Mouse (Mus musculus): ENCODE measurements around the gene Myrf.

Gene Myrf

DNA sequence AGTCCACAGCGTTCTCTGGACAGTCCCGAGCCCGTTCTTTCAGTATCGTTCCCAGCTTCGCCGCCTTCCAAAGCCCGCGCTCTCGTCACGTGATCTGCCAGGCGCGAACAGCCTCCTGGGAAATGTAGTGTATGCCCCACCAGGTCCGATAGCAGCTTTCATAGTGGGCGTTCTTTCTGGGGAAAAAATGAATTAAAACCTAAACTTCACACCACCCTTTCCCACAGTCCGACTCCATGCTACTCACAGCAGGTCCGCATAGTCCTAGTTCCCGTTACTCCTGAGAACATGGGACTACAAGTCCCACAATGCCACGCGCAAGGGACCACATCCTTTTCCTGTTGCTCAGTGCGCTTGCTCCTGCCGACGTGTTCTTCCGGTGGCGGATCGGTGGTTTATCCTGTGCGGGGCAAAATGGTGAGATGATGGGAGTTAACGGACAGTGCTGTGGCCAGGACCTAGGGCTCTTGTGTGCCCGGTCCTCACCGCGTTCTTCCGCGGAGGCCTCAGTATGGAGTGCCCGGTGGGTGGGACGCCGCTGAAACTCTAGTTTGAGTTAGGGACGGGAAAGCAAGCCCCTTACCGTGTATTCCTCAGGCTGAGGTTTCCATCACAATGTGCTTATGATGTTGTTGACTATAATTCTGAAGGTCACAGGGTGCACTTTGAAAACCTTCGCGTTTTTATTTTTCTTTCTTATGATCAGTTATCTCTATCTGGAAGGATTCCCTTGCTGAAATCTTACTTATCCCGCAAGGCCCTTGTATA lies 36.5 kb downstream of the Myrf start, which contains the start of the genes Tmem258 and Fen1:
Tmem258 (plus strand) TSS at position 167 of the 768 bp plus-strand sequence.
Fen1 (minus strand) TSS at position 322 of the 768 bp plus-strand sequence.
- DNase-seq = peak; percentile 96

DNA sequence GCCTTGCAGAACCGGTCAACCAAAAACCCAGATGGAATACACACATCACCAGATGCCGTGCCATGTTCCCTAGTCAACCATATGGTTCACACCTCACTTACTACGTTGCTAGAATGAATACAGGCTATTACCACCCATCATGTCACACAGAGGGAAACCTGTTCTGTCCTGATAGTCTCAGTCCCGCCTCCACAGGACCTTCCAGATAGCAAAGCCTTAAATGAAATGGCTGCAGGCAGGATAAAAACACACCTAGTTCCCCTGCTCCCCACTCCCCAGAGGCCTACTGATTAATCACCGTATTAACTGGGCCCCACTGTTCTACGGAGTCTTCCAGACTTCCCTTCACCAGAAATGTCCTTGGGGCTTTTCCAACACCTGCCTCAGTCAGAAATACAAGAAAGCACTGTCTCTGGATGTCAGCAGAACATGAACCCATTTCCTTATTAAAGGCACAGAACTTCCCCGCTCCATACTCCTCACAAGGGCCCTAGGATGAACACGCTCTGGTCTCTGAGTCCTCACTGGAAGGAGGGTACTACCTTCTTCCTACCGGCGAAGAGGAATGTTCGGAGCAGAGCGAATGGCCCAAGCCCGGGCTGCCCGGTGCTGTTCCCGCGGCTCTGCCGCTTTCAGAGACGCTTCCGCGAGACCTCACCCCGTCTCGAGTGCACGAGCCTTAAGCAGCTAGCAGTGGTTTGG lies 37.3 kb downstream of the Myrf start:
- DNase-seq = no peak

DNA sequence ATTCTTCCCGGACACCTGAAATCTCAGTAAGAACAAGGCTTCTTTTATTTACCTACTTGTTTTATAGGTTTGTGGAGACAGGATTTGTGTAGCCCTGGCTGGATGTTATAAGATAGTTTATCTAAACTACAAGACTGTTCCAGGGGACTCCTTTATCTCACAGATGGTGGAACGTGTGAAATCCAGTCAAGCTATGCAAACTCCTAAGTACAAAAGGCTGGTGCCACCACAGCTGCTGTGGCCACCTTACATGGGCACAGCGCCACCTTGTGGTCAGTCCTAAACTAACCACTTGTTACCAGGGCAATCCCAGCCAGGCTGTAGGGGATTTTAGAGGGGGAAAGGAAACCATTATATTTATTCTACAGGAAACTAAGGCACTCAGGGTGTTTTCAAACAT lies 41.8 kb downstream of the Myrf start:
- peak; percentile 81 for DNase-seq

DNA sequence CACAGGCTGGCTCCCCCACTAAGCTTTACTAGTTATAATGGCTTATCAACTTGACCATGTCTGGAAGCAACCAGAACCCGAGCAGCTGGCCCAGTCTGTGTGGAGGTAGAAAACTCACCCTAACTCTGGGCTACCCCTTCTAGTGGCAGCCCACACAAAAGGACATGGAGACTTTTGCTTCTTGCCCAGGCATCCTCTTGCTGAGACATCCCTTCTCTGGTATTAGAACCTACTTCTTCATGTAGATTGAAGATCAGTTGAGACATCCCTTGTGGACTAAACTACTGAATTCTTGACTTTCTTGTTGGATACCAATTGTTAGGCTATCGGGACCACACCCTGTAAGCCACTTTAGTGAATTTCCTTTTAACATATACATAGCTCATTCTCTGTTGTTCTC lies 42.3 kb downstream of the Myrf start:
- no peak for DNase-seq

DNA sequence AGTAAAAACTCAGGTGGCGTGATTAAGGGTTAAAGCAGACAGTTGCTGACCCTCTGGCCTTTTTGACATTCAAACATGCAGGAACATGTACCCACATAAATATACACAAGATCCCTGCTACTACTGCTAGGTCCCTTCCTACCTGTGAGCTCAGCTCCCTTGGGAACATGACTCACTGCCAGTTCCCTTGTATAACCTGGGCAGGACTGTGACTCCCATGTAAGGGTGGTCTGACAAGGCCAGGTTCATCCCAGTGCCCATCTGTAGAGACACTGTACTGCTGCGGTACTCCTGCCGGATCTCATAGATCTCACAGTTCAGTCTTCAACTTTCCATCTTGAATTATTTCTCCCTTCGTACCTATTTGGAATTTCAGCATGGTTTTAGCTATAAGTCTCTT lies 43.4 kb downstream of the Myrf start:
- no peak for DNase-seq

DNA sequence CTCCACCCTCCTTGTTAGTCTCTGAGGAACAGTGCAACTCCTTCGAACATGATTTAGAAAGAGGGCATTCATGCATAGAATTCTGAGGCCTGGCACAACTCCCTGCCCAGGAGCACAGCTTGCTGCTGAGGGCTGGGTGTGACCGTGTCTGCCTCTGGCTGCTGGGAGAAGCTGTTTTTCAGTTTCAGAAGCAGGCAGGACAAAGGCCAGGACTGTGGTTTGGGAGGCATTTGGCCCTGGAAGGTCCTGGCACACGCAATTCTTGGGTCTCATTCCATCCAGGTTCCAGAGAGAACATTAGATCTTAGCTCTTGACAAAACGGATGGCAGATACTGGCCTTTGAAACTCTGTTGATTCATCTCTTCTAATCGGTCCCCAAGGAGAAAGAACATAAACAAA lies 45.3 kb downstream of the Myrf start:
- DNase-seq = peak; percentile 67

DNA sequence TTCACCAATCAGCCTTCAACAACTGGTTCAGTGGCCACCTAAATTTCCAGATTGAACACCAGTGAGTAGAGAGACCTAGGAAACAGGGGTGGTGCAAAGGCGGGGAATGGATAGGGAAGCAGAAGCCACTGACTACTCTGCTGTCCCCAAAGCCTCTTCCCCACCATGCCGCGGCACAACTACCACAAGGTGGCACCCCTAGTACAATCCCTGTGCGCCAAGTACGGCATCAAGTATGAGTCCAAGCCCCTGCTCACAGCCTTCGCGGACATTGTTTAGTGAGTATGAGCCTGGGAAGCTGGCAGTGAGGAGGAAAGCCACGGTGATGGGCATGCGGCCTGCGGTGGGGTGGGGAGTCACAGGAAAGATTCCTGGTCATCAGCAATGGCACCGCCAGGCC lies 46.2 kb downstream of the Myrf start:
- DNase-seq = no peak

DNA sequence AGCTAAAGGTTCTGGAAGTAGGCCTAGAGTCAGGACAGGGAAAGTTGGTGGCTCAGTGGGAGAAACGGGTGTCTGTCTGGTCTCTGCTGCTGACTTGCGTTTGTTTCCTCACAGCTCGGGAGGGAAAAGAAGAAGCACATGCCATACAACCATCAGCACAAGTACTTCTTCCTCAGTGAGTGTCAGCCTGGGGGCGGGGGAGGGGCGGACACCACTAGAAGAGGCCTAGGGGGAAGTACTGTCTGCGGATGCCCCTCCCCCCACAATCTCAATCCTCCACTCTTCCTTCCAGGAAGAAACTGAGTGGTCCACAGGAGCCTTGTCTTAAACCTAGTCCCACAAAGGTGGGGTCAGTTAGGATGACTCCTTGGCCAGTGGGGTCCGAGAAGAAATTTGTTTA lies 49.2 kb downstream of the Myrf start:
- DNase-seq = no peak

DNA sequence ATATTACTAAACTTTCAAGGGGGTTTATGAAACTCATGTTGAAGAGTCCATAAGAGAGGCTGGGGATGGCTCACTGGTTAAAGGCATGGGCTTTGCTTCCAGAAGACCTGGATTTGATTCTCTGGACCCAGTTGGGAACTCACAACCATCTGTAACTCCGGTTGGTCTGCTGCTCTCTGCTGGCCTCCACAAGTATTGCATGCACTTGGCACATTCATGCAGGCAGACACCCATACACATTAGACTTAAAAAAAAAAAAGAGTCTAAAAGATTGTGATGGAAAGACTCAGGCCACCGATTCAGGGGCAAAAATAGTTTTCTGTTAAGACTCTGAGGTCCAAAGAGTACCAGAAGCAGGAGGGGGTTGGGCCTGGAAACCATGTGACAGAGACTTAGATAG lies 49.8 kb downstream of the Myrf start:
- peak; percentile 82 for DNase-seq

DNA sequence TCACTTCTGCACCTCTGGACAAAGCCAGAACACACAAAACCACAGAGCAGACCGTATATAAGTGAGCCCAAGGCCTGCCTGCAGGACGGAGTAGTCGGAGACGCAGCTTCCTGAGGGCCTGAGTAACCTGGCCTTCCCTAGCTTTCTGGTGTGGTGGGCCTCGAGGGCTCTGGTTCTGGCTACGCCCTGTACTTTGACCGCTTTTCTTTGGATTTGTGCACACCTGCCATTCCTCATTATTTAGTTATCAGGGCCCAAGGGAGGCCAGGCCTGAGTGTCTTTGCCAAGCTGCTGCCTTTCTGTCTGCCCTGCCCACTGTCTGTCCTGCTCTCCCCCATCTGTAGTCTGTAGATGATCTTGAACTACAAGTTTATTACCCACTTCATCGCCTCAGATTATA lies 50.6 kb downstream of the Myrf start:
- no peak for DNase-seq

DNA sequence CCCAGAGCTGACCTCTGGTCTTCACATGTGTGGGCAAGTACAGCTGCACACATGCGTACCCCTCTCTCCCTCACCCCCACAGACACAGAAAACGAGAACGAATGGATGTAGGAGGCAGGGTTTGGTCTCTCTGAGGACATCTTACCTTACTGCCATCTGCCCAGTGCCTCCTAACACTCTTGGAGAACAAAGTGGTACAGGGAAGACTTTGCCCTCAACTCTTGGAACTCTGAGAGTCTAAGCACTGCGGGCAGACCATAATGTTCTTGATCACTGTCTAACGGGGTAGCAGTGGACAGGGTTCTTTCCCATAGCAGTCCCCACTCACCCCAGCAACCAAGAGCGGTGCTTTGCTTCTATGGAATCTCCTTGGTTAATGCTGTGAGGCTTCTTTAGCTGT lies 51.5 kb downstream of the Myrf start:
- DNase-seq = no peak

DNA sequence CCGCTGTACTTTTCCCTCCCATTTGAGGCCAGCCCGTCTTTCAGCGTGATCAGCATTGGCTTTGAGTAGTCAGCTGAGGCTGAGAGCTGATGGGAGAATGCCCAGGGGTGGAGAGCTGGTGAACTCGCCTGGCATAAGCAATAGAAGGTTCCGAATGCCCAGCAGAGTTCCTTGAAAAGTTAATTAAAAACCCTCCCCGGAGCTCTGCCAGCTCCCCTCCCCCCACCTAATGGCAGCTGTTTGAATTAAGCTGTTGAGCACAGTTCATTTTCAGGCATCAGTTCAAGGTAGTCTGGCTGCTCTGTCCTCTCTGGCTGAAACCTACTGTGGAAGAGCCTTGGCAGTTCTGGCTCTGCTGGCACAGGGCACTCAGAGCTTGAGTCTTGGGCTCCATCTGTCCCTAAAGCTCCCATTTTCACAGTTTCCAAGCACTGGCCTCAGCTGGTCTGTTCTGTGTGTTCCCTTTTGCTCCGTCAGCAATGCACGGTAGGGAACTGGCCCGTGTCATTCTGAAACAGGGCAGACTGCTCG lies 52.2 kb downstream of the Myrf start:
- DNase-seq = peak; percentile 91

DNA sequence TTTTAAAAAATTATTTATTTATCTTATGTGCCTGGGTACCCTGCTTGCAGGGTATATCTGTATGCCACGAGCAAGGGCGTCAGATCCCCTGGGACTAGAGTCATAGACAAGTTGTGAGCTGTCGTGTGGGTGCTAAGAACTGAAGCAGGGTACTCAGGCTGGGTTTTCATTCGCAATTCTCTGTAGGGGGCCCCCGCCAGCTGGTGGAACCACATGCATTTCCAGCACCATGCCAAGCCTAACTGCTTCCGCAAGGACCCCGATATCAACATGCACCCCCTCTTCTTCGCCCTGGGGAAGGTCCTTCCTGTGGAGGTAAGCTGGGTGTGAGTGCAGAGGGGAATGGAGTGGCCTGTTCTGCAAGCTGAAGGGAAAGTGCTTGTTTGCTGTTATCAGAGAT lies 54.0 kb downstream of the Myrf start:
- DNase-seq = no peak

DNA sequence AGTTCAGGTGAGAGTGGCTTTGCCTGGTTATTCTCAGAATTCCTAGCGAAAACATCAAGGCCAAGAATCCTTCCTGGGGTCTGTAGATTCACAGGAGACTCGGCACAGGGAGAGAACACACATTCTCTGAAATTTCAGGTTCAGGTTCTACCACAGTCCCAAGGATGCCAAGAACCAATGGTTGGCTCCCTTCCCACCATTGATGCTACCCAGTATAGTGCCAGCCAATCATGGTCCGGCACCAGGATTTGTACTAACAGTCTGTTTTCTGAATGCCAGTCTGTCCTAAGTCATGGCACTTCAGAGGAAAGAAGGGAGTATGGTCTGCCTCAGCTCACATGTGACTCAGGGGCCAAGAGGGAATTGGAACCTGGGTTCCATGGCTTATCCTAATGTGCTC lies 54.7 kb downstream of the Myrf start:
- no peak for DNase-seq

DNA sequence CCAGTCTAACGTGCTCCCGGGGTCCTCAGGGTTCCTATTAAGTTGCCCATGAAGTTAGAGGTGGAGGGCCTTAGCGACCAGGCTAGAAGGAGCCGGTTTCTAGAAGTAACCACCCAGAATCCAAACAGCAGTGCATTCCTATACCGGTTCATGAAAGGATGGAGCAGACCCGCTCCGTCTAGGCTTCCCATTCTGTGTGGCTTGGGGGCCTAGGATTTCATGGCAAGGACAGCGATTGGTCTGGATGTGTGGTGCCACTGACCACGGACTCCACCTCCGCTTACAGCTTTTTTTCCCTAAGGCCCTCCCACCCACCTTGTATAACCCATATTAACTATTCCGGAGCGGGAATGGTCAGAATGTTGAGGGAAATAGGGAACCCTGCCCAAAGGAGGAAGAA lies 56.5 kb downstream of the Myrf start:
- no peak for DNase-seq

DNA sequence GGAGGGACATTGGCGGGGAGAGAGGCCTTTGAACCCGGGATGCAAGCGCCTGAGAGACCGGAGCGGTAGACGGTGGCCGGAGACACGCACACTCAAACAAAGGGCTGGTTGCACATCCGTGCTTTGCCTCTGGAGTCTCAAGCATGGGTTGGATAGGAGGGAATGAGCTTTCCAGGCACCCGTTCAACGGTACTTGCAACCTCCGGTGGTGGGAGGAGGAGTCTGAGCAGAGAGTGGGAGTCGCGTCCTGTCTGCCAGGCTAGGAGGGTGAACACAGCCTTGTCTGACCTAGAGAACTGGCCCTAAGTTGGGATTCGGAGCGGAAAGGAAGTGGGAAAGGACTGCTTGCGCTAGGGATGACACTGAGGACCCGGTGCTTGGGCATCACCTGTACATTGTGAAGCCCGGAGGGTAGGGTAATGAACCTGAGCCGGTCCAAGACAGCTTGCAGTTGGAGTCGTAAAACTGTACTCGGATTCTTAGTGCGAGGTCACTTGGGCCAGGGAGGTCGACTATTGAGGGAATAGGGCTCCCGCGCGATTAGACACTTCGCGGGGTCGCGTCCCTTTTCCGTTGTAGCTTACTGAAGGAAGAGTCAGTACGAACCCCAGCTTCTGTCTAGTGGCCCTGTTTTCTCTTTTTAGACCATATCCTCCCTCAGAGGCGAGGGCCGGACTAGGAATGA lies 57.1 kb downstream of the Myrf start:
- peak; percentile 75 for DNase-seq

DNA sequence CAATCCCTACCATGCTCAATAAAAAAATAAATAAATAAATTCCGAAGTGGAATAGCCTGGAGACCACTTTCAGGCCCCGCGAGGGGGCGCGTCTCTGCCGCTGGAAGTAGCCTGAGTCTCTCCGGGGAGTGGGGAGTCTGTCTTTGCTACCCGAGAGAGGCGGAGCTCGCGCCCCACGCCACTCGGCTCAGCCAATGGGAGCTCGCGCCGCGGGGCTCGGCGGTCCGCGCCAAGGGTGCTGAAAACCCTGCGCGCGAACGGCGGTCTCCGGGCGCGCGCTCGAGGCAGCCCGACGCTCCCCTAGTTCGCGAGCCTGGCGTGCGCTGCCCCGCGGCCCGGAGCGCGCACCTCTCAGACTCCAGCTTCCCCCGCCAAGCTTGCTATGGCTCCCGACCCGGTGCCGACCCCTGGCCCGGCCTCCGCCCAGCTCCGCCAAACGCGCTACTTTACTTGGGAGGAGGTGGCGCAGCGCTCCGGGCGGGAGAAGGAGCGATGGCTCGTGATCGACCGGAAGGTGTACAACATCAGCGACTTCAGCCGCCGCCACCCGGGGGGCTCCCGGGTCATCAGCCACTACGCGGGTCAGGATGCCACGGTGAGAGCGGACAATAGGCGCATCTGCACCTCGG lies 57.8 kb downstream of the Myrf start, which contains the start of gene Fads1:
Fads1 (plus strand) TSS at position 219 of the 629 bp plus-strand sequence.
- DNase-seq = peak; percentile 92

DNA sequence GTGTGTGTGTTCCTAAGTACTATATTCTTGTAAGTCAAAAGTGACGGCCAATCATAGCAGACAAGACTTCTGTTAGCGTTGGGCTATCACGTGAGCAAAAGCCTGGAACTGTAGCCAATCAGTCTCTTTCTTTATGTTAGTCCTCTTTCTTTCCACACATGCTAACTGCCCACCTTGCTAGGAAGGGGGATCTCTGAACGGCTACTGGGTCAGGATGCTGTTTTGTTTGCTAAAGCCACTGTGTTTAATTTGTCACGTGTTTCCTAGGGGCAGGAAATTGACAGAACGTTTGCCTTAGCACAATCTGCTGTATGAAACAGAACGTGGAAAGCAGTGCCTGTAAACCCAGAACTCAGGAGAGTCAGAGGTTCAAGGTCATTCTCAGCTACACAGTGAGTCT lies 58.4 kb downstream of the Myrf start:
- DNase-seq = no peak

DNA sequence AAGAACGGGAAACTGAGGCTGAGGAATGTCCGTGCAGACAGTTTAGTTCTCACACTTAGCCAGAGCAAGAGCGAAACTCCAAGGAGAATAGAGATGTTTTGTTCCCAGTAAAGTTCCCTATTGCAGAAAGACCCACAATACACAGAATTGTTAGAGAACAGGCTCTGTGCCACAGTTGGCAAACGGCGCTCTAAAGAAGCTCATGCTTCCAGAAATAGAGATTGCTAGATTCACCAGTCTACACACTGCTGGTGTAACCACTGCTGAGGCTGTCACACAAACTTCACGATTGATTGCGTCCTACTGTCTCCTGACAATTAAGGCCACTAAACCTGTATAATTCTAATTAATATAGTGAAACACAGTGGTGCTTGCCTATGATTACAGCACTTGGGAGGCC lies 59.3 kb downstream of the Myrf start:
- DNase-seq = no peak

DNA sequence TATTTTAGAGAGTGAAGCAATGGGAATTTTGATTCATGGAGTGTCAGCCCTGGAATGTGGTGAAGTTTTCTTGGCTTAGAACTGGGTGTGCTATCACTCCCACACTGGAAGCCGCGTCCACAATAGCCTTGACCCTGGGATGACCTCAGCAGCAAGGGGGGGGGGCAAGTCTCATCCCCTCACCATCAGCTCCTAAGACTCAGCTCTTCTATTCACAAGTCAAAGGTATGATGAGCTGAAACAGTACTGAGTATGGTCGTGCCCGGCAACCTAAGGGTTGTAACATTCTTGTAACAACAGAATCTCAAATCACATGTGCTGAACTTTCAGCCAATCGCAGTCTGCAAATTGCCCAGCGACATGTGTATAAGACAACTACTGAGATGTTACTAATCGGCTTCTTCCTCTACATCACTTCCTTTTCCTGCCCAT lies 63.6 kb downstream of the Myrf start:
- no peak for DNase-seq

DNA sequence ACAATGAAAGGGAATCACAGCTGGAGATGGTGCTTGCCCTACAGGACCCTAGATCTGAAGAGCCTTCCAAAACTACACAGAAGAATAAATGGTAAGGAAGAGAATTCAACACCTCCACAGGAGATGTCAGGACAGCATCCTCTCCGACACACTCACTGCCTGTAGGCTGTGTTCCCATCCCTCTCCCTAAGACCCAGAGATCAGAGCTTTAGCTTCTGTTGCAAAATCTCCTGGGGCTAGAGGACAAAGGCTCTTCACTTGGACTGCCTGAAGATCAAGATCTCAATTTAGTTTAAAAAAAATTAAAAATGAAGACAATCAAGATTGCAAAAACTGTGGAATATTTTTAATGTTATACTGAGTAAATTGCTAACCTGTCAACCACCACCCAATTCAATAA lies 64.1 kb downstream of the Myrf start:
- no peak for DNase-seq

DNA sequence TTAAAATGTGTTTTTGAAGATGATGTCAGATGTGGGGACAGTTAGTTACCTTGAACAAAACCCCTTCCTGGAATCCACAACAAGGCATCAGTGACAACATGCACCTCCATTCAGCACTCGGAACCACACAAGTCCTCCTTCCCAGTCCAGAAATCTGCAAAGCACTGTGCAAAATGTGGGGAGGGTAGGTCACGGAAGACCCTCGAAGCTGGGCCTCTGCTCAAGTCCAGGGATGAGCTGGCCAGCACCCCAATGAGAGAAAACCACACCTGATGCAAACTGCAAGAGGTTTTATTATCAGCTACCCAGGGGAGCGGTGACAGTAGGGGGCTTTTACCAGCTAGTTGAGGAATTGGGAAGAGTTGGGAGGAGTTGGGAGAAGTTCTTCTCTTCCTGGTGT lies 65.6 kb downstream of the Myrf start:
- DNase-seq = no peak
